Mouse (Mus musculus) myocyte (in vitro differentiated cells): ENCODE data around the gene Zmynd10. TPM values are rescaled to one million over a fixed set of nuclear protein-coding genes. Genes with fewer than 3 reads are reported as not detected.

ENCODE experiments used
- H3K27me3 ChIP-seq: one replicate; pipeline ENCODE4 v1.6.1; 2011; ENCODE audit not compliant: control insufficient read depth, insufficient read depth, insufficient read length
- H3K36me3 ChIP-seq: one replicate; pipeline ENCODE4 v1.6.1; 2011; ENCODE audit not compliant: control insufficient read depth, insufficient read depth
- H3K4me2 ChIP-seq: one replicate; pipeline ENCODE4 v1.6.1; 2011; ENCODE audit warnings: low read depth, control low read depth
- H3K4me3 ChIP-seq: one replicate; pipeline ENCODE4 v1.5.1; 2011; ENCODE audit warnings: mild to moderate bottlenecking, control low read depth, moderate library complexity
- H3K79me2 ChIP-seq: one replicate; pipeline ENCODE4 v1.6.1; 2011; ENCODE audit not compliant: control insufficient read depth, insufficient read depth
- H3ac ChIP-seq: one replicate; pipeline ENCODE4 v1.6.1; 2011; ENCODE audit not compliant: control insufficient read depth, insufficient read length
- CEBPB ChIP-seq: IDR thresholded peaks from 2 replicates; pipeline ENCODE4 v1.6.1; 2011; ENCODE audit warnings: mild to moderate bottlenecking, moderate library complexity; ENCODE audit not compliant: poor library complexity, insufficient read depth, severe bottlenecking
- E2F4 ChIP-seq: IDR thresholded peaks from one replicate; pipeline ENCODE4 v1.6.1; 2011; ENCODE audit warnings: mild to moderate bottlenecking, control low read depth, moderate library complexity; ENCODE audit not compliant: insufficient read depth
- MAX ChIP-seq: IDR thresholded peaks from one replicate; pipeline ENCODE4 v1.6.1; 2011; ENCODE audit warnings: low read depth, mild to moderate bottlenecking, control low read depth
- MYOD1 ChIP-seq, 3 experiments: IDR thresholded peaks; one replicate each; pipeline ENCODE4 v1.6.1; 2011; ENCODE audit warnings: control low read depth in 2 of 3, low read depth in 2 of 3, mild to moderate bottlenecking in 2 of 3, moderate library complexity in 1 of 3; ENCODE audit not compliant: insufficient read length in 2 of 3, control insufficient read depth in 1 of 3
- MYOG ChIP-seq, 3 experiments: IDR thresholded peaks; one replicate each; pipeline ENCODE4 v1.6.1; 2011; ENCODE audit warnings: control low read depth in 2 of 3, low read depth in 2 of 3, mild to moderate bottlenecking in 2 of 3; ENCODE audit not compliant: insufficient read length in 2 of 3, control insufficient read depth in 1 of 3, insufficient read depth in 1 of 3
- POLR2A ChIP-seq: IDR thresholded peaks from one replicate; pipeline ENCODE4 v1.6.1; 2011; ENCODE audit warnings: low read depth, mild to moderate bottlenecking, control low read depth, moderate library complexity; ENCODE audit not compliant: insufficient read length
- POLR2AphosphoS2 ChIP-seq: IDR thresholded peaks from one replicate; pipeline ENCODE4 v1.6.1; 2011; ENCODE audit warnings: low read depth, control low read depth; ENCODE audit not compliant: insufficient read length
- REST ChIP-seq: IDR thresholded peaks from one replicate; pipeline ENCODE4 v1.6.1; 2011; ENCODE audit warnings: mild to moderate bottlenecking, control low read depth, moderate library complexity; ENCODE audit not compliant: insufficient read depth, insufficient read length
- SRF ChIP-seq: IDR thresholded peaks from one replicate; pipeline ENCODE4 v1.6.1; 2011; ENCODE audit warnings: low read depth; ENCODE audit not compliant: control insufficient read depth, insufficient read length
- TCF12 ChIP-seq: IDR thresholded peaks from one replicate; pipeline ENCODE4 v1.6.1; 2011; ENCODE audit warnings: mild to moderate bottlenecking, control low read depth; ENCODE audit not compliant: poor library complexity, insufficient read depth, severe bottlenecking
- TCF3 ChIP-seq: IDR thresholded peaks from one replicate; pipeline ENCODE4 v1.6.1; 2011; ENCODE audit warnings: low read depth, control low read depth; ENCODE audit not compliant: insufficient read length
- USF1 ChIP-seq: IDR thresholded peaks from one replicate; pipeline ENCODE4 v1.6.1; 2011; ENCODE audit warnings: low read depth, mild to moderate bottlenecking, control low read depth, moderate library complexity
- polyA plus RNA-seq: library from polyadenylated mRNA; unstranded; fragments of >200 nt; fragmentation: generic; extraction: Trizol; gene quantifications from one replicate; pipeline ENCODE4 v1.2.1, GENCODE M21; 2012; ENCODE audit warnings: missing spikeins

Zmynd10 gene
- 0.52 TPM for polyA plus RNA-seq

DNA sequence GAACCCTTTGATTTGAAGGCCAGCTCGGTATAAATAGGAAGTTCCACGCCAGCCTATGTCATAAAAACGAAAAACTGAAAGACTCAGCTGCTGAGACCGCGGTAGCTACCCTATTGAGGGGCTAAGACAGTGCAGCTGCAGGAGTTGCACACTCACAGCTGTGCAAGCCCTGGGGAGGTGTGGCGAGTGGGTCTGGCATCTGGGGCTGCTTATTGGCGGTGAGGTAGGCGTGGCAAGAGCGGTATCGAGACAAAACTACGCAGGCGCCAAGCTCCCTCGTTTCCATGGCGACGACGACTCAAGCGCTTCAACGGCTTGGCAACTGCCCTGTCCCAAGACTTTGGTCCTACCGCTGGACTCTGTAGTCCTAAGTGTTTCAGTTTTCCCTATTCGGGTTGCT is at the start of gene Zmynd10:
Gene Zmynd10, plus strand, starts transcription at position 273 of the 400 bp plus-strand sequence.
- Histone ChIP-seq H3K4me3 (no peak within 1 kb of the TSS), H3ac (no peak within 1 kb of the TSS), H3K36me3 (no peaks in the 10 kb centered on the region), H3K4me2 (peak within 1 kb of the TSS; percentile 63), H3K27me3 (no peaks in the 10 kb centered on the region), H3K79me2 (no peaks in the 10 kb centered on the region)
- TF ChIP-seq MYOG (IDR thresholded peaks at IDR 0.05; ENCODE audit: control insufficient read depth in 1 of 3, insufficient read depth in 1 of 3, insufficient read length in 2 of 3, low read depth in 2 of 3) (peak in 2 of 3 experiments; percentile 21 to 38), TCF3 (no peak), MYOD1 (IDR thresholded peaks at IDR 0.05; ENCODE audit: control insufficient read depth in 1 of 3, insufficient read length in 2 of 3, low read depth in 2 of 3) (peak in 2 of 3 experiments; percentile 54 to 60)

DNA sequence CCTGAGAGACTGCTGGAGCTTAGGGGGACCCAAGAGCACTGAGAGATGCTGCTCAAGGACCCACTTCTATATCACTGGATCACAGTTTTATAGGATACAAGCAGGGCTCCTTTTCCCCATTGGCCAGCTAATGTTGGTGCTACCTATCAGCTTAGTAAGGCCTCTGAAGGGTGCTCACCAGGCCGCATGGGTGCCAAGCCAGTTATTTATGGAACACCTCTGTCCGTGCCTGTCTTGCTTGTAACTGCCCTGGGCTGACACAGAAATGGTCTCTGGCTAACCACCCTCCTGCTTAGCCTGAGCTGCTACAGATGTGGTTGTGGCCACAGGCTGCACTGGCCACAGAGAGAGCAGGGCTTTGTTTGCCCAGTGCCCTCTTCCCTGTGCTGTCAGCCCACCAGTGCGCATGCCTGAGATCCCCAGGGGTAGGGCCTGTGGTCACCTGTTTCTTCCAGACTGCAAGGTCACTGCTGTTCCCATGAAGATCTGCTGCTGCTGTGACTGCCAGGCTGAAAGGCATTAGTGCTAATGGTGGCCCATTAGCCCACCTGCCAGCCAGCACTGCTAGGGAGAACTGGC is 46.3 kb upstream of the Zmynd10 start:
- peaks cover 44% of the 10 kb centered on the region for H3K27me3 ChIP-seq
- H3K36me3 ChIP-seq: no peaks in the 10 kb centered on the region
- TF ChIP-seq TCF12: no peak
- TF ChIP-seq USF1: no peak
- no peak for TF ChIP-seq POLR2AphosphoS2
- TF ChIP-seq MYOD1 (IDR thresholded peaks at IDR 0.05; ENCODE audit: control insufficient read depth in 1 of 3, insufficient read length in 2 of 3, low read depth in 2 of 3): peak in 1 of 3 experiments; percentile 3
- TF ChIP-seq E2F4: no peak
- no peak overlapping the region for H3K4me3 ChIP-seq
- H3ac ChIP-seq: no peak overlapping the region
- H3K4me2 ChIP-seq: no peak overlapping the region
- no peaks in the 10 kb centered on the region for H3K79me2 ChIP-seq

DNA sequence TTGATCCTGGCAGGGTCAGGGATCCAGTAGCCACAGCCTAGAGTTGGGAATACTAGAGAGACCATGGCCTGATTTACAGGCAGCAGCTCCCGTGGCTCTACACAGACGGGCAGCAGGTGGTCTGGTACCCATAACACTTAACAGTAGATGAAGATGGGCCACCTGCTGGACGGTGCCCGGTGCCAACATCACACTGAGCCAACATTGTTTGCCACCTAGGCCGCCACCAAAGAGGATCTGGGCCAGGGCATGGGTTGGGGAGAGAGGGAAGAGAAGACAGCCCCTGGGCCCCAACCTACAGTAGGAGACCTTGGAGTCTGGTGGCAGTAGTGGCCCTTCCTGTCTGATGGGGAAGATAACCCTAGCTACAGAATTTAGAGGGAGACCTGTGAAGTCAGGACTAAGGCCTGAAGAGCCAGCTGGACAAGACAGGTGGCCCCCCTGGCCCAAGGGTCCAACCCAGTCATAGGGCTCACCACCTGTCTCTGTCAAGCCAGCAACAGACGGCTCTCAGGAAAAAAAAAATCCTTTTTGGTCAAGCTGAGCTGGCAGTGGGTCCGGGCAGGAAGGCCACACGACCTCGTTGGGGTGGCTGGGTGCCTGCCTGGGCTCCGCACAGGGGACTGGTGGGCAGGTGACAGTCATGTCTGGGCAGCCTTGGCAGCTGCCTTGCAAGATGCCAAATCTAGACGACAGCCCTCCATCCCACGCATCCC is 44.8 kb upstream of the Zmynd10 start:
- Histone ChIP-seq H3K27me3 (peaks cover 44% of the 10 kb centered on the region), H3K4me3 (no peak overlapping the region), H3K36me3 (no peaks in the 10 kb centered on the region), H3K4me2 (no peak overlapping the region), H3K79me2 (no peaks in the 10 kb centered on the region), H3ac (no peak overlapping the region)
- TF ChIP-seq REST (no peak), MYOD1 (IDR thresholded peaks at IDR 0.05; ENCODE audit: control insufficient read depth in 1 of 3, insufficient read length in 2 of 3, low read depth in 2 of 3) (peak in 2 of 3 experiments; percentile 11 to 83), POLR2A (no peak), MYOG (IDR thresholded peaks at IDR 0.05; ENCODE audit: control insufficient read depth in 1 of 3, insufficient read depth in 1 of 3, insufficient read length in 2 of 3, low read depth in 2 of 3) (peak in 1 of 3 experiments; percentile 36)

DNA sequence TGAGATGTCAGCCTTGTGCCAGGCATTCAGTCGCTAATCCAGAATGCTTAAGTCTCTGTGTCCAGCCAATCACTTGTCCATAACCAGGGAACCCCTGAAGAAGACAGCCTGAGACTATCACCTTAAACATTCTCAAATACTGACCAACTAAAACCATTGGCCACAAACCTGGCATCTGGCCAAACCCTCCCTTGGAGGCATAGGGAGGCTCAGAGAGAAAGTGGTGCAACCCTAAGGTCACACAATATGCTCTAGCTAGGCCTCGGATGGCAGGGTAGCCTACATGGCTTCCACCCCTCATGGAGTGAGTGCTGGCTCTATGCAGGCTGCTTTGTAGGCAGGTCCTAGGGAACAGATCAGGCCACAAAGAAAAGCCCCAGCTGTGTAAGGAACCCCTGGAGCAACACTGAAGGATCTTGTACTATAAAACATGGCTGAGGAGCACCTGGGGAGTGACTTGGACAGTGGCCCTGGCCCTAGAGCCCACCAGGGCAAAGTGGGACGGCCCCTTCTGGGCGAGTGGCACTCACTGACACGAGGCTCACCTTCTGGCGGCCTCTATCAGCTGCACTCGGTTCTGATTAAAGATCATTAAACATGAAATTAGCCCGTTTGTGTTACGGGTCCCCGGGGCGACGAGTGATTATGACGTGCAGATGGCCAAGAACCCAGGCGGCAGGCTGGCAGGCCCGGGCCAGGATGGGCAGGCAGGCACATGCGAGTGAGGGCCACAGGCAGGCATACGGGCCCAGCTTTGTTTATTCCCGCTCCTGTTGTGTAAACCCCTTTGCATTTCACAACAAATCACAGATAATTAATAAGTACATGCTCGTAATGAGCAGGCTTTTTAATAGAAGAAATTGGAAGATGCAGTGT is 42.2 kb upstream of the Zmynd10 start:
- Histone ChIP-seq H3K27me3 (peaks cover 43% of the 10 kb centered on the region), H3K4me2 (no peak overlapping the region), H3ac (no peak overlapping the region), H3K79me2 (no peaks in the 10 kb centered on the region), H3K4me3 (no peak overlapping the region), H3K36me3 (no peaks in the 10 kb centered on the region)
- TF ChIP-seq MYOG (IDR thresholded peaks at IDR 0.05; ENCODE audit: control insufficient read depth in 1 of 3, insufficient read depth in 1 of 3, insufficient read length in 2 of 3, low read depth in 2 of 3) (no peak), POLR2A (no peak), POLR2AphosphoS2 (no peak), USF1 (no peak), REST (no peak), TCF12 (no peak), TCF3 (no peak), MYOD1 (IDR thresholded peaks at IDR 0.05; ENCODE audit: control insufficient read depth in 1 of 3, insufficient read length in 2 of 3, low read depth in 2 of 3) (no peak), E2F4 (no peak), SRF (no peak), MAX (no peak), CEBPB (no peak)

DNA sequence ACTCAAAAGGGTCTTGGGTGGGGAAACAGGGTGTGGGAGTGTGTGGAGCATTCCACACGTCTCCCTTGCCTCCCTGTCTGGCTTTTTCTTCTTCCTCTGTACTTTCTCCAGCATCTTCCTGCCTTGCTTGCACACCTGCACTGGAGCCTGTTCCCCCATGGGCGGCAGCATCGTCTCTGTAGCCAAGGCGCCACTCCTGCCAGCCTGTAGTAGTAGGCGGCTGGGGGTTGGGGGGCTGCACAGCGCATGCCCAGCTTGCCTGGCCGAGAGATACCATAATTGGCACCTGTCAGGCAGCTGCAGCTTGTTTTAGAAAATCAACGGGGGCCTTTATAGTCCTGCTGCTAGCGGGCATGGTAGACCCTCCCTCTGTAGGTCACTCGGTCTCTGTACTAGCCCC is 38.8 kb upstream of the Zmynd10 start:
- no peak overlapping the region for H3K4me3 ChIP-seq
- H3K4me2 ChIP-seq: no peak overlapping the region
- peaks cover 64% of the 10 kb centered on the region for H3K27me3 ChIP-seq
- TF ChIP-seq POLR2A (no peak), REST (no peak), MYOD1 (IDR thresholded peaks at IDR 0.05; ENCODE audit: control insufficient read depth in 1 of 3, insufficient read length in 2 of 3, low read depth in 2 of 3) (no peak), SRF (no peak)
- H3K79me2 ChIP-seq: no peaks in the 10 kb centered on the region
- H3ac ChIP-seq: no peak overlapping the region
- no peaks in the 10 kb centered on the region for H3K36me3 ChIP-seq
